Comparison of ENCODE assay signal across 8 mouse cellular contexts in the genomic region with DNA sequence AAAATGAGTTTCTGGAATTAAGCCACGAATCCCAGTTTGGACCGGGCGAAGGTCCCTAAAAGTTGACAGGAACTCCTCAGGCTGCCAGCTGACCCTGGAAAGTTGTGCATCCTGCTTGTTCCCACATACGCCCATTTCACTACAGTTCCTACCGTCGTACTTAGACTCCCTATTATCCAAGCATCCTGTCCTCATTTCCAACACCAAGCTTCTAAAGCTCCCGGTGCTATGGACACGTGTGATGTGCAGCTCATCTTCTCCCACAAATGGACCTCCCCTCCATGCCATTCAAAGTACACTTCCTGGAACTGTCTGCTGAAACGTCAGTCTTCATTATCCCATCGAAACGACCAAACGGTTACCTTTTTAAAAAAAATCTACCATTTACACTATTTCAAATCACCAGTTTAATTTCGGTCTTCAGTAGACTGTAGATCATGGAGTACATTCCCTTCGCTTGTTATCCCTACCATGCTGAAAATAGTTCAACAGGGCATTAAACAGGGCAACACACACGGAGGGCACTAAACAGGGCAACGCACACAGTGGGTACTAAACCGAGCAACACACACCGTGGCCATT. TPM values are rescaled to one million over a fixed set of nuclear protein-coding genes. Genes with fewer than 3 reads are reported as not detected.
DNase-seq lines count a peak whose midpoint lies in the region; ATAC-seq and TF ChIP-seq lines count a peak whose summit lies in the region.

No protein-coding gene starts in this region.

- no peaks in the 10 kb centered on the region for H3K27me3 ChIP-seq in hindbrain, embryonic 16.5 days (replicated peaks; ENCODE audit: control insufficient read depth, insufficient read depth, low read length)
- no peaks in the 10 kb centered on the region for H3K27me3 ChIP-seq in liver, embryonic 13.5 days
- no peaks in the 10 kb centered on the region for H3K27me3 ChIP-seq in neural tube, embryonic 15.5 days (replicated peaks)

- no peak for TF ChIP-seq CTCF in bone marrow, adult 2 months (IDR thresholded peaks at IDR 0.05; ENCODE audit: control insufficient read depth, insufficient read depth, low read length)
- no peak for TF ChIP-seq CTCF in embryonic fibroblast, embryonic 13.5 days (IDR thresholded peaks at IDR 0.05; ENCODE audit: borderline replicate concordance, insufficient read depth, low read length)

- H3K27ac ChIP-seq in bone marrow, adult 2 months (ENCODE audit: control insufficient read depth, insufficient read depth, low read depth, low read length, poor library complexity) = peak overlapping the region; percentile 88; the same call in 1 of the 2 replicates
- H3K27ac ChIP-seq in embryonic fibroblast, embryonic 13.5 days (ENCODE audit: insufficient read depth, low read length) = peak overlapping the region; percentile 83
- peak overlapping the region; percentile 100 for H3K27ac ChIP-seq in hindbrain, embryonic 16.5 days (ENCODE audit: low read depth, low read length)
- H3K27ac ChIP-seq in liver, embryonic 13.5 days = peak overlapping the region; percentile 98
- H3K27ac ChIP-seq in neural tube, embryonic 15.5 days (replicated peaks) = peak overlapping the region; percentile 100

- H3K9ac ChIP-seq in hindbrain, embryonic 16.5 days (ENCODE audit: low read depth, low read length) = peak overlapping the region; percentile 85
- peak overlapping the region; percentile 86 for H3K9ac ChIP-seq in liver, embryonic 13.5 days
- H3K9ac ChIP-seq in neural tube, embryonic 15.5 days (replicated peaks) = peak overlapping the region; percentile 77

- WGBS in bone marrow, adult 2 months = 11% methylated on average over 18 of the region's 18 CpGs
- 12% methylated on average over 18 of the region's 18 CpGs for WGBS in hindbrain, embryonic 16.5 days
- 10% methylated on average over 18 of the region's 18 CpGs for WGBS in liver, embryonic 13.5 days (ENCODE audit: insufficient replicate concordance)
- 14% methylated on average over 18 of the region's 18 CpGs for WGBS in neural tube, embryonic 15.5 days

- no peaks in the 10 kb centered on the region for H3K36me3 ChIP-seq in hindbrain, embryonic 16.5 days (ENCODE audit: control insufficient read depth, insufficient read depth, low read length)
- peaks cover 4% of the 10 kb centered on the region; the same call in 1 of the 2 replicates for H3K36me3 ChIP-seq in liver, embryonic 13.5 days
- H3K36me3 ChIP-seq in neural tube, embryonic 15.5 days = no peaks in the 10 kb centered on the region

- peak overlapping the region; percentile 86 for H3K4me3 ChIP-seq in bone marrow, adult 2 months (replicated peaks; ENCODE audit: control insufficient read depth, low read depth, low read length)
- H3K4me3 ChIP-seq in embryonic fibroblast, embryonic 13.5 days (ENCODE audit: insufficient read depth, low read length) = peak overlapping the region; percentile 78
- H3K4me3 ChIP-seq in hindbrain, embryonic 16.5 days (ENCODE audit: low read length) = peak overlapping the region; percentile 70
- H3K4me3 ChIP-seq in liver, embryonic 13.5 days (replicated peaks) = peak overlapping the region; percentile 99
- H3K4me3 ChIP-seq in neural tube, embryonic 15.5 days (replicated peaks) = peak overlapping the region; percentile 69

- intact Hi-C loops in left cerebral cortex, postnatal 4 days (cut with DNase I) = no loop called here

- peak; percentile 14 for DNase-seq in left cerebral cortex, postnatal 4 days
- no peak for DNase-seq in left cerebral cortex, adult 11 months (ENCODE audit: low spot score)
- peak; percentile 3 for DNase-seq in liver, embryonic 13.5 days

- H3K4me1 ChIP-seq in bone marrow, adult 2 months (ENCODE audit: control insufficient read depth, insufficient read depth, low read length) = peaks cover 4% of the 10 kb centered on the region; the same call in 1 of the 2 replicates
- H3K4me1 ChIP-seq in embryonic fibroblast, embryonic 13.5 days (ENCODE audit: control insufficient read depth, insufficient read depth, low read length) = no peaks in the 10 kb centered on the region
- peaks cover 18% of the 10 kb centered on the region for H3K4me1 ChIP-seq in hindbrain, embryonic 16.5 days (ENCODE audit: control insufficient read depth, insufficient read depth, low read depth, low read length)
- peaks cover 23% of the 10 kb centered on the region for H3K4me1 ChIP-seq in liver, embryonic 13.5 days (replicated peaks)
- peaks cover 20% of the 10 kb centered on the region for H3K4me1 ChIP-seq in neural tube, embryonic 15.5 days

- peak overlapping the region; percentile 85 for H3K4me2 ChIP-seq in hindbrain, embryonic 16.5 days (ENCODE audit: low read length)
- H3K4me2 ChIP-seq in liver, embryonic 13.5 days = peak overlapping the region; percentile 86
- H3K4me2 ChIP-seq in neural tube, embryonic 15.5 days = peak overlapping the region; percentile 67

- peak; percentile 7; the same call in 1 of the 2 replicates for ATAC-seq in hindbrain, embryonic 16.5 days
- no peak for ATAC-seq in liver, embryonic 13.5 days (ENCODE audit: low read depth)
- peak; percentile 6 for ATAC-seq in neural tube, embryonic 15.5 days (ENCODE audit: low FRiP score)
- ATAC-seq in granulocyte monocyte progenitor cell, adult 5-6 weeks (replicated peaks; ENCODE audit: poor library complexity, severe bottlenecking) = no peak

- 0 out of 2 replicates have a peak, but pooled peaks cover 3% of the 10 kb centered on the region for H3K9me3 ChIP-seq in hindbrain, embryonic 16.5 days (ENCODE audit: control insufficient read depth, low read length)
- no peaks in the 10 kb centered on the region for H3K9me3 ChIP-seq in liver, embryonic 13.5 days (replicated peaks)
- H3K9me3 ChIP-seq in neural tube, embryonic 15.5 days (replicated peaks) = no peaks in the 10 kb centered on the region

- no peak for TF ChIP-seq POLR2A in bone marrow, adult 2 months (IDR thresholded peaks at IDR 0.05; ENCODE audit: borderline replicate concordance, control insufficient read depth, low read depth, low read length)
- peak; percentile 17 for TF ChIP-seq POLR2A in embryonic fibroblast, embryonic 13.5 days (IDR thresholded peaks at IDR 0.05; ENCODE audit: low read depth, low read length)

RNA-seq across cellular contexts. Expression of a gene that starts 1.5 kb away (rescaled TPM):
- 10 to 100 TPM; 21.4 to 23.8 TPM for total RNA-seq in left cerebral cortex, postnatal 4 days (2021)
- polyA plus RNA-seq in bone marrow, adult 2 months (2011; ENCODE audit: insufficient read depth, insufficient read length, low replicate concordance, missing spikeins) = 28.4 and 31.3 TPM in 2 replicates
- polyA plus RNA-seq in embryonic fibroblast, embryonic 13.5 days (2011; ENCODE audit: insufficient read length, low read depth, missing spikeins) = 41.2 and 63.6 TPM in 2 replicates
- polyA plus RNA-seq in hindbrain, embryonic 16.5 days (2015; fragmentation: Nextera tagmentation; extraction: Ambion mirVana) = 23.0 and 23.6 TPM in 2 replicates
- polyA plus RNA-seq in liver, embryonic 13.5 days (2015; fragmentation: Nextera tagmentation; extraction: Ambion mirVana) = 70.6 and 86.4 TPM in 2 replicates
- polyA plus RNA-seq in neural tube, embryonic 15.5 days (2015; fragmentation: Nextera tagmentation; extraction: Ambion mirVana) = 27.0 and 40.2 TPM in 2 replicates
- 129 and 141 TPM in 2 replicates for total RNA-seq in granulocyte monocyte progenitor cell, adult 5-6 weeks (2014; fragmentation: Nextera tagmentation)
- total RNA-seq in granulocyte monocyte progenitor cell, adult 5-6 weeks (2017) = 185 and 195 TPM in 2 replicates

Comparison
In these comparisons a context has a peak if more than half of its experiments do, and no peak if none do; other contexts are left out.
1. ATAC-seq: peak in hindbrain, embryonic 16.5 days (single experiment) and neural tube, embryonic 15.5 days (single experiment); none in liver, embryonic 13.5 days (single experiment) and granulocyte monocyte progenitor cell, adult 5-6 weeks (single experiment).
2. Peak in every context shown above with its lines, with median percentiles within 50 percentile points of each other: H3K27ac ChIP-seq, H3K4me3 ChIP-seq, H3K4me2 ChIP-seq and H3K9ac ChIP-seq.